Mouse (Mus musculus): ENCODE results near the gene Prpf19. TPM values are rescaled to one million over a fixed set of nuclear protein-coding genes. Genes with fewer than 3 reads are reported as not detected.

Prpf19 gene
- polyA plus RNA-seq, 1 experiment from 2014 or later = 39.4 TPM

- no peaks in the 10 kb centered on the region for H3K9me3 ChIP-seq (replicated peaks; ENCODE audit: control insufficient read depth, low read length)
- H3K4me2 ChIP-seq = no peak overlapping the region
- ATAC-seq (replicated peaks; ENCODE audit: insufficient number of reproducible peaks, low FRiP score, low TSS enrichment) = no peak
- 89% methylated on average over 5 of the region's 5 CpGs for WGBS (ENCODE audit: insufficient replicate concordance)
- no peak overlapping the region for H3K4me3 ChIP-seq (ENCODE audit: low read depth, low read length)
- H3K4me1 ChIP-seq (ENCODE audit: control insufficient read depth, insufficient read depth, low read length) = peaks cover 16% of the 10 kb centered on the region
- H3K36me3 ChIP-seq (ENCODE audit: control insufficient read depth, insufficient read depth, low read length) = peaks cover 52% of the 10 kb centered on the region
- no peaks in the 10 kb centered on the region for H3K27me3 ChIP-seq (ENCODE audit: control insufficient read depth, insufficient read depth, low read length)
- H3K27ac ChIP-seq (ENCODE audit: low read depth, low read length) = no peak overlapping the region
- H3K9ac ChIP-seq (ENCODE audit: low read depth, low read length) = no peak overlapping the region
Measured at GRCm38 (mm10) chr19:10901046-10901445, 6.0 kb downstream of the Prpf19 start.

GRCm38 (mm10) chr19:10904512-10904911, 9.5 kb downstream of the Prpf19 start:
- no peak for ATAC-seq (replicated peaks; ENCODE audit: insufficient number of reproducible peaks, low FRiP score, low TSS enrichment)
- Histone ChIP-seq H3K27me3 (ENCODE audit: control insufficient read depth, insufficient read depth, low read length) (no peaks in the 10 kb centered on the region), H3K9ac (ENCODE audit: low read depth, low read length) (no peak overlapping the region), H3K4me2 (no peak overlapping the region), H3K27ac (ENCODE audit: low read depth, low read length) (peak overlapping the region; percentile 84; the same call in 1 of the 2 replicates), H3K4me3 (ENCODE audit: low read depth, low read length) (no peak overlapping the region), H3K9me3 (replicated peaks; ENCODE audit: control insufficient read depth, low read length) (no peaks in the 10 kb centered on the region), H3K36me3 (ENCODE audit: control insufficient read depth, insufficient read depth, low read length) (peaks cover 38% of the 10 kb centered on the region), H3K4me1 (ENCODE audit: control insufficient read depth, insufficient read depth, low read length) (peaks cover 30% of the 10 kb centered on the region)
- 81% methylated on average over 5 of the region's 5 CpGs for WGBS (ENCODE audit: insufficient replicate concordance)

- peak overlapping the region; percentile 19; the same call in 1 of the 2 replicates for H3K4me2 ChIP-seq
- H3K4me3 ChIP-seq (ENCODE audit: low read depth, low read length) = no peak overlapping the region
- ATAC-seq (replicated peaks; ENCODE audit: insufficient number of reproducible peaks, low FRiP score, low TSS enrichment) = no peak; the same call in 1 of the 2 replicates
- 27% methylated on average over 7 of the region's 7 CpGs for WGBS (ENCODE audit: insufficient replicate concordance)
- H3K27me3 ChIP-seq (ENCODE audit: control insufficient read depth, insufficient read depth, low read length) = no peaks in the 10 kb centered on the region
- H3K9ac ChIP-seq (ENCODE audit: low read depth, low read length) = peak overlapping the region; percentile 56; the same call in 1 of the 2 replicates
- H3K9me3 ChIP-seq (replicated peaks; ENCODE audit: control insufficient read depth, low read length) = no peaks in the 10 kb centered on the region
- peaks cover 34% of the 10 kb centered on the region for H3K36me3 ChIP-seq (ENCODE audit: control insufficient read depth, insufficient read depth, low read length)
- H3K27ac ChIP-seq (ENCODE audit: low read depth, low read length) = peak overlapping the region; percentile 84
- H3K4me1 ChIP-seq (ENCODE audit: control insufficient read depth, insufficient read depth, low read length) = peaks cover 33% of the 10 kb centered on the region
Measured at GRCm38 (mm10) chr19:10904927-10905727, 10.1 kb downstream of the Prpf19 start.

GRCm38 (mm10) chr19:10905728-10906000, 10.6 kb downstream of the Prpf19 start:
- peak overlapping the region; percentile 19; the same call in 1 of the 2 replicates for H3K4me2 ChIP-seq
- peak overlapping the region; percentile 84 for H3K27ac ChIP-seq (ENCODE audit: low read depth, low read length)
- H3K4me1 ChIP-seq (ENCODE audit: control insufficient read depth, insufficient read depth, low read length) = peaks cover 33% of the 10 kb centered on the region
- 45% methylated on average over 5 of the region's 5 CpGs for WGBS (ENCODE audit: insufficient replicate concordance)
- peaks cover 29% of the 10 kb centered on the region for H3K36me3 ChIP-seq (ENCODE audit: control insufficient read depth, insufficient read depth, low read length)
- H3K4me3 ChIP-seq (ENCODE audit: low read depth, low read length) = no peak overlapping the region
- ATAC-seq (replicated peaks; ENCODE audit: insufficient number of reproducible peaks, low FRiP score, low TSS enrichment) = no peak
- H3K27me3 ChIP-seq (ENCODE audit: control insufficient read depth, insufficient read depth, low read length) = no peaks in the 10 kb centered on the region
- H3K9me3 ChIP-seq (replicated peaks; ENCODE audit: control insufficient read depth, low read length) = no peaks in the 10 kb centered on the region
- peak overlapping the region; percentile 56 for H3K9ac ChIP-seq (ENCODE audit: low read depth, low read length)

- no peak overlapping the region for H3K4me3 ChIP-seq (ENCODE audit: low read depth, low read length)
- 48% methylated on average over 3 of the region's 3 CpGs for WGBS (ENCODE audit: insufficient replicate concordance)
- peaks cover 11% of the 10 kb centered on the region for H3K36me3 ChIP-seq (ENCODE audit: control insufficient read depth, insufficient read depth, low read length)
- no peaks in the 10 kb centered on the region for H3K27me3 ChIP-seq (ENCODE audit: control insufficient read depth, insufficient read depth, low read length)
- no peak overlapping the region for H3K4me2 ChIP-seq
- peaks cover 33% of the 10 kb centered on the region for H3K4me1 ChIP-seq (ENCODE audit: control insufficient read depth, insufficient read depth, low read length)
- no peak for ATAC-seq (replicated peaks; ENCODE audit: insufficient number of reproducible peaks, low FRiP score, low TSS enrichment)
- no peak overlapping the region for H3K27ac ChIP-seq (ENCODE audit: low read depth, low read length)
- H3K9me3 ChIP-seq (replicated peaks; ENCODE audit: control insufficient read depth, low read length) = no peaks in the 10 kb centered on the region
- H3K9ac ChIP-seq (ENCODE audit: low read depth, low read length) = 0 out of 2 replicates have a peak overlapping the region, but pooled peaks have one; percentile 24
Measured at GRCm38 (mm10) chr19:10907891-10908290, 12.9 kb downstream of the Prpf19 start.

GRCm38 (mm10) chr19:10909087-10909721, 14.2 kb downstream of the Prpf19 start:
- H3K27me3 ChIP-seq (ENCODE audit: control insufficient read depth, insufficient read depth, low read length) = no peaks in the 10 kb centered on the region
- H3K4me1 ChIP-seq (ENCODE audit: control insufficient read depth, insufficient read depth, low read length) = peaks cover 35% of the 10 kb centered on the region
- no peaks in the 10 kb centered on the region for H3K9me3 ChIP-seq (replicated peaks; ENCODE audit: control insufficient read depth, low read length)
- H3K4me2 ChIP-seq = no peak overlapping the region; the same call in 1 of the 2 replicates
- WGBS (ENCODE audit: insufficient replicate concordance) = 53% methylated on average over 6 of the region's 6 CpGs
- peak overlapping the region; percentile 78 for H3K27ac ChIP-seq (ENCODE audit: low read depth, low read length)
- peak overlapping the region; percentile 39; the same call in 1 of the 2 replicates for H3K9ac ChIP-seq (ENCODE audit: low read depth, low read length)
- 0 out of 2 replicates have a peak, but pooled peaks cover 3% of the 10 kb centered on the region for H3K36me3 ChIP-seq (ENCODE audit: control insufficient read depth, insufficient read depth, low read length)
- no peak for ATAC-seq (replicated peaks; ENCODE audit: insufficient number of reproducible peaks, low FRiP score, low TSS enrichment)
- H3K4me3 ChIP-seq (ENCODE audit: low read depth, low read length) = no peak overlapping the region

GRCm38 (mm10) chr19:10914291-10914690, 19.3 kb downstream of the Prpf19 start:
- Histone ChIP-seq H3K9me3 (replicated peaks; ENCODE audit: control insufficient read depth, low read length) (no peaks in the 10 kb centered on the region), H3K27ac (ENCODE audit: low read depth, low read length) (peak overlapping the region; percentile 50), H3K27me3 (ENCODE audit: control insufficient read depth, insufficient read depth, low read length) (no peaks in the 10 kb centered on the region), H3K4me2 (peak overlapping the region; percentile 8; the same call in 1 of the 2 replicates), H3K36me3 (ENCODE audit: control insufficient read depth, insufficient read depth, low read length) (no peaks in the 10 kb centered on the region), H3K9ac (ENCODE audit: low read depth, low read length) (0 out of 2 replicates have a peak overlapping the region, but pooled peaks have one; percentile 24), H3K4me3 (ENCODE audit: low read depth, low read length) (no peak overlapping the region), H3K4me1 (ENCODE audit: control insufficient read depth, insufficient read depth, low read length) (peaks cover 20% of the 10 kb centered on the region)
- no peak for ATAC-seq (replicated peaks; ENCODE audit: insufficient number of reproducible peaks, low FRiP score, low TSS enrichment)
- 39% methylated on average over 7 of the region's 7 CpGs for WGBS (ENCODE audit: insufficient replicate concordance)

GRCm38 (mm10) chr19:10914870-10915269, 19.8 kb downstream of the Prpf19 start:
- no peak overlapping the region for H3K4me3 ChIP-seq (ENCODE audit: low read depth, low read length)
- ATAC-seq (replicated peaks; ENCODE audit: insufficient number of reproducible peaks, low FRiP score, low TSS enrichment) = no peak
- peak overlapping the region; percentile 50 for H3K27ac ChIP-seq (ENCODE audit: low read depth, low read length)
- H3K9me3 ChIP-seq (replicated peaks; ENCODE audit: control insufficient read depth, low read length) = no peaks in the 10 kb centered on the region
- H3K27me3 ChIP-seq (ENCODE audit: control insufficient read depth, insufficient read depth, low read length) = no peaks in the 10 kb centered on the region
- 67% methylated on average over 2 of the region's 2 CpGs for WGBS (ENCODE audit: insufficient replicate concordance)
- H3K4me1 ChIP-seq (ENCODE audit: control insufficient read depth, insufficient read depth, low read length) = peaks cover 15% of the 10 kb centered on the region
- H3K4me2 ChIP-seq = no peak overlapping the region
- no peak overlapping the region for H3K9ac ChIP-seq (ENCODE audit: low read depth, low read length)
- no peaks in the 10 kb centered on the region for H3K36me3 ChIP-seq (ENCODE audit: control insufficient read depth, insufficient read depth, low read length)
